Mouse (Mus musculus) midbrain, postnatal 0 days (tissue): Measurements from ENCODE around the gene Clstn2. TPM values are rescaled to one million over a fixed set of nuclear protein-coding genes. Genes with fewer than 3 reads are reported as not detected.

Experiments
- ATAC-seq: fragments of 200-750 bp; cut with Nextera tagmentation; 2 replicates; pipeline ENCODE4 v1.8.0; 2017; ENCODE audit warnings: moderate number of reproducible peaks, mild to moderate bottlenecking, moderate TSS enrichment, moderate library complexity; ENCODE audit not compliant: low FRiP score
- DNase-seq: peaks from one replicate; pipeline ENCODE4 v3.0.0-alpha.2; 2015; ENCODE audit warnings: low spot score
- H3K27ac ChIP-seq: fragments of 300-500 bp; sonication (generic); 2 replicates; pipeline ENCODE4 v1.5.1; 2014; ENCODE audit warnings: low read depth, mild to moderate bottlenecking, low read length, mixed read lengths
- H3K27me3 ChIP-seq: fragments of 300-500 bp; sonication (generic); 2 replicates; pipeline ENCODE4 v1.6.1; 2014; ENCODE audit warnings: low read length, control low read depth, mixed read lengths; ENCODE audit not compliant: insufficient read depth
- H3K36me3 ChIP-seq: fragments of 300-500 bp; sonication (generic); 2 replicates; pipeline ENCODE4 v1.6.1; 2014; ENCODE audit warnings: low read length, control low read depth, mixed read lengths; ENCODE audit not compliant: insufficient read depth
- H3K4me1 ChIP-seq: fragments of 300-500 bp; sonication (generic); 2 replicates; pipeline ENCODE4 v1.6.1; 2014; ENCODE audit warnings: mild to moderate bottlenecking, control low read depth, antibody characterized with exemption, low read length, mixed read lengths; ENCODE audit not compliant: insufficient read depth
- H3K4me2 ChIP-seq: fragments of 300-500 bp; sonication (generic); 2 replicates; pipeline ENCODE4 v1.6.1; 2014; ENCODE audit warnings: low read depth, mild to moderate bottlenecking, low read length, mixed read lengths; ENCODE audit not compliant: poor library complexity, severe bottlenecking
- H3K4me3 ChIP-seq: fragments of 300-500 bp; sonication (generic); 2 replicates; pipeline ENCODE4 v1.5.1; 2014; ENCODE audit warnings: low read depth, mild to moderate bottlenecking, low read length, moderate library complexity
- H3K9ac ChIP-seq: fragments of 300-500 bp; sonication (generic); replicated peaks from 2 replicates; pipeline ENCODE4 v1.6.1; 2014; ENCODE audit warnings: mild to moderate bottlenecking, low read length, moderate library complexity, mixed read lengths; ENCODE audit not compliant: poor library complexity, severe bottlenecking
- H3K9me3 ChIP-seq: fragments of 300-500 bp; sonication (generic); 2 replicates; pipeline ENCODE4 v1.6.1; 2016; ENCODE audit warnings: low read length, control low read depth
- CTCF ChIP-seq: IDR thresholded peaks from 2 replicates; pipeline ENCODE4 v1.5.1; 2016; ENCODE audit warnings: antibody characterized with exemption, mild to moderate bottlenecking
- WGBS: fragments of 180-500 bp; shearing (Covaris S2); extraction: QIAGEN DNeasy Blood & Tissue Kit; methylation state at CpG from one replicate; pipeline ENCODE4 v1.1.7; 2014; 5-methylcytosine and 5-hydroxymethylcytosine counted together
- polyA plus RNA-seq: library from polyadenylated mRNA; unstranded; fragments of >200 nt; fragmentation: Nextera tagmentation; extraction: Ambion mirVana; gene quantifications from 2 replicates; pipeline ENCODE4 v1.2.1, GENCODE M21; 2015
- total RNA-seq: library from RNA; depleted of rRNA; stranded (reverse); fragments of >200 nt; gene quantifications from 2 replicates; pipeline ENCODE4 v1.2.3, GENCODE M21; 2014

Gene Clstn2
- total and polyA plus RNA-seq, 2 experiments from 2014 or later = 9.2 to 45.7 TPM

GRCm38 (mm10) chr9:97831216-97831615 is 201.8 kb downstream of the Clstn2 start:
- Histone ChIP-seq H3K9ac (no peak overlapping the region), H3K27me3 (no peaks in the 10 kb centered on the region), H3K27ac (no peak overlapping the region), H3K4me3 (no peak overlapping the region), H3K4me2 (no peak overlapping the region), H3K36me3 (no peaks in the 10 kb centered on the region), H3K9me3 (no peaks in the 10 kb centered on the region), H3K4me1 (no peaks in the 10 kb centered on the region)
- DNase-seq (peak; percentile 67), ATAC-seq (no peak; the same call in 1 of the 2 replicates)
- 91% methylated on average over 3 of the region's 3 CpGs for WGBS
- no peak for TF ChIP-seq CTCF

- ATAC-seq = no peak
- H3K36me3 ChIP-seq = no peaks in the 10 kb centered on the region
- H3K27me3 ChIP-seq = no peaks in the 10 kb centered on the region
- no peak overlapping the region for H3K9ac ChIP-seq
- H3K9me3 ChIP-seq = no peaks in the 10 kb centered on the region
- no peak overlapping the region for H3K4me2 ChIP-seq
- 79% methylated on average over 2 of the region's 2 CpGs for WGBS
- H3K4me1 ChIP-seq = no peaks in the 10 kb centered on the region
- H3K27ac ChIP-seq = no peak overlapping the region
- no peak for DNase-seq
- no peak overlapping the region for H3K4me3 ChIP-seq
- TF ChIP-seq CTCF = no peak
These were observed 203.1 kb downstream of the Clstn2 start for GRCm38 (mm10) chr9:97829919-97830318.

- Histone ChIP-seq H3K27me3 (no peaks in the 10 kb centered on the region), H3K9ac (no peak overlapping the region), H3K4me1 (no peaks in the 10 kb centered on the region), H3K36me3 (no peaks in the 10 kb centered on the region), H3K4me3 (no peak overlapping the region), H3K9me3 (no peaks in the 10 kb centered on the region), H3K4me2 (no peak overlapping the region), H3K27ac (no peak overlapping the region)
- DNase-seq = peak; percentile 66
- ATAC-seq = no peak
- WGBS = 41% methylated on average over 10 of the region's 10 CpGs
- no peak for TF ChIP-seq CTCF
These were observed 205.3 kb downstream of the Clstn2 start for GRCm38 (mm10) chr9:97827689-97828088.

- Histone ChIP-seq H3K9me3 (no peaks in the 10 kb centered on the region), H3K4me1 (no peaks in the 10 kb centered on the region), H3K27ac (no peak overlapping the region), H3K27me3 (no peaks in the 10 kb centered on the region), H3K4me3 (no peak overlapping the region), H3K36me3 (no peaks in the 10 kb centered on the region), H3K9ac (no peak overlapping the region), H3K4me2 (no peak overlapping the region)
- TF ChIP-seq CTCF = no peak
- no peak for ATAC-seq
- no peak for DNase-seq
- 42% methylated on average over 16 of the region's 16 CpGs for WGBS
These were observed 206.7 kb downstream of the Clstn2 start for GRCm38 (mm10) chr9:97826077-97826947.

- Histone ChIP-seq H3K27ac (no peak overlapping the region), H3K27me3 (no peaks in the 10 kb centered on the region), H3K4me2 (no peak overlapping the region), H3K9ac (no peak overlapping the region), H3K4me1 (no peaks in the 10 kb centered on the region), H3K36me3 (no peaks in the 10 kb centered on the region), H3K4me3 (no peak overlapping the region), H3K9me3 (no peaks in the 10 kb centered on the region)
- TF ChIP-seq CTCF = no peak
- WGBS = 91% methylated on average over 4 of the region's 4 CpGs
- ATAC-seq (no peak), DNase-seq (no peak)
These were observed 215.9 kb downstream of the Clstn2 start for GRCm38 (mm10) chr9:97817116-97817515.

GRCm38 (mm10) chr9:97816143-97816805 is 216.7 kb downstream of the Clstn2 start:
- Histone ChIP-seq H3K36me3 (no peaks in the 10 kb centered on the region), H3K4me2 (no peak overlapping the region), H3K9ac (no peak overlapping the region), H3K4me1 (no peaks in the 10 kb centered on the region), H3K4me3 (no peak overlapping the region), H3K27ac (no peak overlapping the region), H3K27me3 (no peaks in the 10 kb centered on the region), H3K9me3 (no peaks in the 10 kb centered on the region)
- no peak for DNase-seq
- TF ChIP-seq CTCF = no peak
- no peak for ATAC-seq
- 69% methylated on average over 3 of the region's 3 CpGs for WGBS
